Mouse (Mus musculus): ENCODE measurements around the gene Gdf1. TPM values are rescaled to one million over a fixed set of nuclear protein-coding genes. Genes with fewer than 3 reads are reported as not detected.

Gdf1 gene
- total RNA-seq (2022), result 1 to 10 TPM in 1 of 4 experiments, under 1 TPM in 1, not detected in 2; 0.75 to 2.7 TPM

- no peak for DNase-seq (ENCODE audit: low spot score in 2 of 2)
These were observed at the start of gene Gdf1 for GRCm38 (mm10) chr8:70329124-70329834. Gene Gdf1 (plus strand): TSS chr8:70329817.

GRCm38 (mm10) chr8:70281001-70281400, 48.6 kb upstream of the Gdf1 start:
- no peak for DNase-seq (ENCODE audit: low spot score in 2 of 2)

- peak; percentile 85 to 87 for DNase-seq (ENCODE audit: low spot score in 2 of 2)
These were observed 46.9 kb upstream of the Gdf1 start, which contains the start of gene Homer3 for GRCm38 (mm10) chr8:70282603-70283135. Gene Homer3 (plus strand): TSS chr8:70282827.

- DNase-seq (ENCODE audit: low spot score in 2 of 2), result peak in 1 of 2 experiments; percentile 31
These were observed 46.2 kb upstream of the Gdf1 start for GRCm38 (mm10) chr8:70283136-70284077.

- no peak for DNase-seq (ENCODE audit: low spot score in 2 of 2)
These were observed 45.2 kb upstream of the Gdf1 start for GRCm38 (mm10) chr8:70284421-70284820.

GRCm38 (mm10) chr8:70285304-70285703, 44.3 kb upstream of the Gdf1 start:
- no peak for DNase-seq (ENCODE audit: low spot score in 2 of 2)

GRCm38 (mm10) chr8:70286737-70287136, 42.9 kb upstream of the Gdf1 start:
- no peak for DNase-seq (ENCODE audit: low spot score in 2 of 2)

- DNase-seq (ENCODE audit: low spot score in 2 of 2), result no peak
These were observed 35.6 kb upstream of the Gdf1 start for GRCm38 (mm10) chr8:70293988-70294405.

- DNase-seq (ENCODE audit: low spot score in 2 of 2), result no peak
These were observed 28.7 kb upstream of the Gdf1 start for GRCm38 (mm10) chr8:70300881-70301280.

- peak; percentile 85 to 88 for DNase-seq (ENCODE audit: low spot score in 2 of 2)
These were observed 27.2 kb upstream of the Gdf1 start, which contains the start of the genes Ddx49 and Cope for GRCm38 (mm10) chr8:70302358-70302890. Gene Ddx49 (minus strand): TSS chr8:70302489. Gene Cope (plus strand): TSS chr8:70302518.

- no peak for DNase-seq (ENCODE audit: low spot score in 2 of 2)
These were observed 26.7 kb upstream of the Gdf1 start for GRCm38 (mm10) chr8:70302901-70303300.

- no peak for DNase-seq (ENCODE audit: low spot score in 2 of 2)
These were observed 20.3 kb upstream of the Gdf1 start for GRCm38 (mm10) chr8:70309311-70309710.

- DNase-seq (ENCODE audit: low spot score in 2 of 2), result peak; percentile 89 to 95
These were observed 16.2 kb upstream of the Gdf1 start for GRCm38 (mm10) chr8:70313399-70313798.

- peak; percentile 63 to 77 for DNase-seq (ENCODE audit: low spot score in 2 of 2)
These were observed 13.8 kb upstream of the Gdf1 start, which contains the start of gene Cers1 for GRCm38 (mm10) chr8:70315624-70316510. Gene Cers1 (plus strand): TSS chr8:70315775.

- DNase-seq (ENCODE audit: low spot score in 2 of 2), result peak; percentile 41 to 44
These were observed 12.8 kb upstream of the Gdf1 start for GRCm38 (mm10) chr8:70316511-70317504.

GRCm38 (mm10) chr8:70317872-70318271, 11.7 kb upstream of the Gdf1 start:
- peak; percentile 33 to 63 for DNase-seq (ENCODE audit: low spot score in 2 of 2)

GRCm38 (mm10) chr8:70323716-70324115, 5.9 kb upstream of the Gdf1 start:
- no peak for DNase-seq (ENCODE audit: low spot score in 2 of 2)

GRCm38 (mm10) chr8:70327512-70327911, 2.1 kb upstream of the Gdf1 start:
- no peak for DNase-seq (ENCODE audit: low spot score in 2 of 2)

All from gastrocnemius, adult 8-10 months (tissue).